ENCODE assay signal across 1 mouse cellular context in genomic region chr11:87001217-87001616, GRCm38 (mm10).
TF ChIP-seq lines count a peak whose summit lies in the region.

No protein-coding gene starts in this region.

TF ChIP-seq in MEL, 35 proteins besides CTCF, POLR2A, EP300 and RAD21 (continued from another document):
- TF ChIP-seq NRF1 (IDR thresholded peaks at IDR 0.05; ENCODE audit: insufficient read depth, low read depth, low read length, poor library complexity, severe bottlenecking): no peak
- TF ChIP-seq CHD2 (IDR thresholded peaks at IDR 0.05; ENCODE audit: low read length): no peak
- no peak for TF ChIP-seq ZNF384 (IDR thresholded peaks at IDR 0.05; ENCODE audit: low read depth, low read length)
